Mouse (Mus musculus) olfactory bulb, adult 2 months (tissue): ENCODE data around the gene D630023F18Rik.

Experiments used
- CTCF ChIP-seq: fragments of 200-500 bp; IDR thresholded peaks from 2 replicates; pipeline ENCODE4 v1.5.1; 2012; ENCODE audit warnings: low read depth, mild to moderate bottlenecking, low read length, moderate library complexity; ENCODE audit not compliant: insufficient read depth
- POLR2A ChIP-seq: fragments of 200-500 bp; IDR thresholded peaks from 2 replicates; pipeline ENCODE4 v1.6.1; 2012; ENCODE audit warnings: mild to moderate bottlenecking, low read depth, low read length, moderate library complexity; ENCODE audit not compliant: insufficient read depth

GRCm38 (mm10) chr1:65109756-65110435, 13.1 kb downstream of the D630023F18Rik start:
- TF ChIP-seq CTCF (no peak), POLR2A (no peak)
